Mouse (Mus musculus) testis, adult 2 months (tissue): Measurements from ENCODE around the gene Abcd1.

ENCODE experiments used
- CTCF ChIP-seq: fragments of 200-500 bp; IDR thresholded peaks from 2 replicates; pipeline ENCODE4 v1.5.1; 2012; ENCODE audit warnings: low read depth, mild to moderate bottlenecking, inconsistent platforms, low read length, moderate library complexity; ENCODE audit not compliant: control insufficient read depth, insufficient read depth, insufficient replicate concordance
- POLR2A ChIP-seq: fragments of 200-500 bp; IDR thresholded peaks from 2 replicates; pipeline ENCODE4 v1.6.1; 2012; ENCODE audit warnings: low read depth, mild to moderate bottlenecking, inconsistent platforms, low read length, moderate library complexity; ENCODE audit not compliant: control insufficient read depth

DNA sequence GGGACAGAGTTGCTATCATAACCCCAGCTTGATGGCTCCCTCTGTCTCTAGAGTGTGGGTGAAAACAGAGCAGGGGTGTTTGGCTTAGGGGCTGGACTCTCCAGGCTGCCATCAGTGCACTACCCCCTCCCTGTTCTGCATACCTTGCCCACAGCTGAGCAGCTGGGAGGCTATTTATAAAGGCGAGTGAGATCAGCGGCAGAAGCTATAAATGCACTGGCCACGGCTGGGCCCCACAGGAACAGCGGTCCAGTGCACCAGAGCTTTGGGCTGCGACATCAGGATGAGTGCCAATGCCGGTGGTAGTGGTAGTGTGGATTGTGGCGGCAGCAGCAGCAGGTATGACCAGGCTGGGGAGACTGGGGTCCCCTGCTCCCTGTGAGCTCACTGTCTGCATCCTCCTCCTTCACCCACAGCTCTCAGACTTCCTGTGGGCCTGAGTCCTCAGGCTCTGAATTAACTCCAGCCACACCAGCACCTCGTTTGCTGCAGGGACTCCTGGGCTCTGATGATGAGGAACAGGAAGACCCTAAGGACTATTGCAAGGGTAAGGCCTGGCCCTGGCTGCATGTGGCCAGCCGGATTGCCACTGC is 57.9 kb downstream of the Abcd1 start, which contains the start of gene Srpk3:
- no peak for TF ChIP-seq CTCF
- TF ChIP-seq POLR2A: no peak
